Mouse (Mus musculus): ENCODE results near the gene Cdc42ep1.

Gene Cdc42ep1

DNA sequence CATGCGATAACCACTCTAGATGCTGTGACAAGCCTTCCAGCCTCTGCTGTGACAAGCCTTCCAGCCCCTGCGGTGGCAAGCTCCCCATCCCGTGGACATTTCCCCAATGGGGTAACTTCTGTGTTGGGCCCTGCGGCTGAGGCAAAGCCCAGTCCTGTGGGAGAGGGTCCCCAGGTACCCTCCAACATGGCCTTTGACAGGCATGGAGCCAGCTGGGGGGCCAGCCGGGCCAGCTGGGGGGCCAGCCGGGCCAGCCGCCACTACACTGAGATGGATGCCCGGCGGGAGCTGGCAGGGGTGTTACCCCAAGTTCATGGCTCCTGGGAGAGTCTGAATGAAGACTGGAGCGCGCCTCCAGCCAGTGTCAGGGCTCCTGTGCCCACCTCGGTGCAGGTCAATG is 7.1 kb downstream of the Cdc42ep1 start:
- DNase-seq (ENCODE audit: low spot score): no peak

DNA sequence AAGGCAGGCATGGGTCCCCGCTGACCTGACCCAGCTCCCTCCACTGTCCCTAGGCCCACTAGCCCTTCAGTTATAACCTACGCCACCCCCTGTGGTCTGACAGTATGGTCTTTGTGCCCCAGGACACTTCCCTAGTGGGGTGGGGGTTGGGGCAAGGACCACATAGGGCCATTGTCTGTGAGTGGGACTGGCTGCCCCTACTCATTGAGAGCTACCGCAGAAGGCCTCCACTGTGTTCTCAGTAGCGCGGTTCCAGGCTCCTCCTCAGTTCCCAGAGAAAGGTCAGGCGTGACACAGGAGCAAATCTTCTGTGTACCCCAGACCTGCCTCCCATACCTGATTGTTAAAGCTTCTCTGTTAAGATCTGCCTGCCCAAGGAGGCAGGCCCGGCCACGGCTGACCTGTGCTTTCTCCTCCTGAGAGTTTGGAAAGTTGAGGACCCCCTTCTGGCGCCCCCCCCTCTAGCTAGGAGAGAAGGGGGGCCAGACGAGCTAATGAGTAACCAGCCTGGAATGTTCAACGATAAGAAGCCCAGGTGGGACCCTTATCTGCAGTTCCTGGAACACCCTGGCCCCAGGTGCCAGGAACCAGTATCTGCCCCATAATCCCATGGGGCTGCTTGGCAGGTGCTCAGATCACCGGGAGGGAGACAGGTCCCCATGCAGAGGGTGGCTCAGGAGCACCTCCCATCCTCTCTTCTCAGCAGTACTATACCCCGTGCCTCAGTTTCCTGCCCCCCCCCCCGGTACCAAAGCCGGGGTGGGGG is 7.8 kb downstream of the Cdc42ep1 start:
- DNase-seq (ENCODE audit: low spot score): peak; percentile 6

DNA sequence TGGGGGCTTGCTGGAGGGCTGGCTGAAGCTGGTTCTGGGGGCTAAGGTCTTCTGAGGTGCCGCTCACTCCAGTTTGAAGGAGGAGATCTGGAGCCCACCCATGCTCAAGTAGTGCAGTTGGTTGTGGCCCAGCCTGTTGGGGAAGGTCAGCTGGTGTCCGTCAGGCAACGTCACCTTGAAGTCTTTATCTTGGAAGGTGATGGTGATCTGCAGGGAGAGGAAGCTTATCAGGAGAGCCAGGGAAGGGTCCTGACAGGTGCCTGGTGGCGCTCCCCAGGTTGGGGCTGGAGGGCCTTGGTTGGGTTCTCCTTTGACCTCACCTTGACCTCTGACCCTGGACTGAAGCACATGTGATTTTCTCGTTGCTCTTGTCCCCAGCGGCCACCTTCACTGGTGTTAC is 8.5 kb downstream of the Cdc42ep1 start:
- DNase-seq (ENCODE audit: low spot score): no peak

DNA sequence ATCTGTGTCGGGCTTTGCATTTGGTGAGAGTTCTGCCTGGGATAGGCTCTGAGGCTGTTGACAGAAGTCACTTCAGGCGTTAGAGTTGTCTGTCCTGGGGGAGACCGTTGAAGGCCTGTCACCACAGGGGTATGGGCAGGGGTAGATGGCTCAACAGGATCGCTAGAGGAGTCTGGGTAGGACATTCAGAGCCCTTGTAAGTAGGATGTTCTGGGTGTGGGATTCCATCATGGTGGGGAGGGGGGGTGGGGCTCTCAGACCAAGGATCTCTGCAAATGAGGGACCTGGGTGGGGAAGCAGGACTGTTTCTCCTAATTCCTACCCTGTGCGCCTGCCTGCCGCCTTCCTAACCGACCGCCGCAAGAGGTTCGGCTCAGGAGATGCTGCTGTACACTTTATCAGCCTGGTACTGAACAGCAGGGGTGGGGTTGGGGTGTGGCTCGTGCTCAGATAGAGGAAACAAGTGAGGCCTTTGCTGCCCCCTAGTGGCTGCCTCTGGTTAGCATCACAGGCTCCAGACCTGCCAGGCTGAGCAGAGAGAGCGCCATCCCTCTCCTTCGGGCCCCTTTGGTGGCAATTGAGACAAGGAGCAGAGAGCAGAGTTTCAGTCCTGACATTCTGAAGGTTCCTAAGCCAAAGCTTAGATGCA is 9.2 kb downstream of the Cdc42ep1 start:
- peak; percentile 90 for DNase-seq (ENCODE audit: low spot score)

GRCm38 (mm10) chr15:78855303-78855965 is 13.0 kb downstream of the Cdc42ep1 start, which contains the start of gene Lgals2:
Gene Lgals2, minus strand, starts transcription at chr15:78855529.
- no peak for DNase-seq (ENCODE audit: low spot score)

- DNase-seq (ENCODE audit: low spot score): no peak
These were observed 14.6 kb downstream of the Cdc42ep1 start for GRCm38 (mm10) chr15:78857009-78857408.

- no peak for DNase-seq (ENCODE audit: low spot score)
These were observed 16.9 kb downstream of the Cdc42ep1 start for GRCm38 (mm10) chr15:78859311-78859710.

DNA sequence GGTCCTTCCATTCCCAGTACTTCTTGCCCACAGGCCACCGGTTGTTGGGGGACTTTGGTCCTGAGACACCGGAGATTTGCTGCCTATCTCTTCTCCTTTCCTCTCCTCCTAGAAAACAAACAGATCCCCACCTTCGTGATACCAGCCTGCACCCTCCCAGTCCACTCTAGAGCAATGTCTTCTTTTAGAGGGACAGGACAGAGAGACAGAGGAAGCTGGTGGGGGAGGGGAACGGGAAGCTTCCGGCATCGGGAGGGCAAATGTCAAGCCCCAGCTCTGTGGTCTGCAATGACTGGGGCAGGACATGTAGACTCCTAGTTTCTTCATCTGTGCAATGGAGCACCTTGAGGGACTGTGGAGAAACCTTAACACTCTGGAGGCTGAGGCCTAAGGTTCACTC is 17.3 kb downstream of the Cdc42ep1 start:
- no peak for DNase-seq (ENCODE audit: low spot score)

GRCm38 (mm10) chr15:78862280-78862679 is 19.9 kb downstream of the Cdc42ep1 start:
- DNase-seq (ENCODE audit: low spot score): no peak

GRCm38 (mm10) chr15:78863154-78863553 is 20.7 kb downstream of the Cdc42ep1 start:
- DNase-seq (ENCODE audit: low spot score): no peak

GRCm38 (mm10) chr15:78863852-78864253 is 21.4 kb downstream of the Cdc42ep1 start:
- DNase-seq (ENCODE audit: low spot score): no peak

DNA sequence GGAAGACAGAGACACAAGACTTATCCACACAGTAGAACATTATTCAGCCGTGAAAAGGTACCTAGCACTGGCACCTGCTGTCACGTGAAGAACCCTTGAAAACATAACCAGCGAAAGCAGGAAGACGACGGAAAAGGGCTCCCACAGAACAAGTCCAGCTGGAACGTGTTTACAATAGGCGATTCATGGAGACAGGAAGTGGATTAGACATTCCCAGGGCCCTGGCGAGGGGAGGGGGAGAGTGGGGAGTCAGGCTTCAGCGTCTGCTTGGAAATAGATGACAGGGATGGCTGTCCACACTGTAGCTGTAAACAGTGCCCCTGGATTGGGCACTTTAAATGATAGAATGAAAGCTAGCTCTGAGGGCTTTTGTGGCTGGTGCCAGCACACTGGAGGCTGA is 26.0 kb downstream of the Cdc42ep1 start:
- peak; percentile 70 for DNase-seq (ENCODE audit: low spot score)

- peak; percentile 37 for DNase-seq (ENCODE audit: low spot score)
These were observed 26.4 kb downstream of the Cdc42ep1 start for GRCm38 (mm10) chr15:78868826-78869233.

- DNase-seq (ENCODE audit: low spot score): peak; percentile 69
These were observed 27.4 kb downstream of the Cdc42ep1 start for GRCm38 (mm10) chr15:78869775-78870174.

DNA sequence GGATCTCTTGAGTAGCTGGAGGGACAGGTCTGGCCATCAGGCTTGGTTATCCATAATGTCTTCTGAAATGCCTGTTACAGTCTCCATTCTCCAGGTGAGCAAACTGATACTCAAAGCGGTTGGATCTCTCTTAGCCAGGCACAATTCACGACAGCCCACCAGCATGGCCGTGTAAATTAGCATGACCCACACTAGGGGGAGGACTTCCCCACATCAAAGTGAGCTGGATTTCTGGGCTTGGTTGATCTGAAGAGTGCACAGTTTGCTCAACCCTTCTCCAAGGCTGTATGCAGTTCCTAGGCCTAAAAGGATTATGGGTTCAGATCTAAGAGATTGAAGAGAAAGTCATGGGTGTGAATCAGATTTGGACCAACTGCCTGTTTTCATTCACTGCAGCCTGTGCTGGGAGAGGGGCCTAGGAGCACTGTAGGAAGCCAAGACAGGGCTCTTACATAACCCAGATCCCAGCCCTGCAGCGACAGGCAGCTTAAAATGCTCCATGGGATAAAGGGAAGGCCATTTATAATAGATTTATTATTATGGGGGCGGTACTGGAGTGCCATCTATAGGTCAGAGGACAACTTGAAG is 29.7 kb downstream of the Cdc42ep1 start:
- DNase-seq (ENCODE audit: low spot score): no peak

- no peak for DNase-seq (ENCODE audit: low spot score)
These were observed 31.5 kb downstream of the Cdc42ep1 start for GRCm38 (mm10) chr15:78873803-78874435.

GRCm38 (mm10) chr15:78874989-78875388 is 32.6 kb downstream of the Cdc42ep1 start:
- no peak for DNase-seq (ENCODE audit: low spot score)

GRCm38 (mm10) chr15:78875537-78875936 is 33.1 kb downstream of the Cdc42ep1 start:
- DNase-seq (ENCODE audit: low spot score): no peak

GRCm38 (mm10) chr15:78876258-78876696 is 33.9 kb downstream of the Cdc42ep1 start:
- DNase-seq (ENCODE audit: low spot score): peak; percentile 91

- DNase-seq (ENCODE audit: low spot score): peak; percentile 97
These were observed 34.8 kb downstream of the Cdc42ep1 start, which contains the start of gene Gga1 for GRCm38 (mm10) chr15:78876991-78877809. Gene Gga1, plus strand, starts transcription at chr15:78877190.

- no peak for DNase-seq (ENCODE audit: low spot score)
These were observed 35.5 kb downstream of the Cdc42ep1 start for GRCm38 (mm10) chr15:78877810-78878390.

Data from embryo, embryonic 10 days (tissue).